Mouse (Mus musculus): ENCODE results near the gene Tacc3.

The Tacc3 gene

DNA sequence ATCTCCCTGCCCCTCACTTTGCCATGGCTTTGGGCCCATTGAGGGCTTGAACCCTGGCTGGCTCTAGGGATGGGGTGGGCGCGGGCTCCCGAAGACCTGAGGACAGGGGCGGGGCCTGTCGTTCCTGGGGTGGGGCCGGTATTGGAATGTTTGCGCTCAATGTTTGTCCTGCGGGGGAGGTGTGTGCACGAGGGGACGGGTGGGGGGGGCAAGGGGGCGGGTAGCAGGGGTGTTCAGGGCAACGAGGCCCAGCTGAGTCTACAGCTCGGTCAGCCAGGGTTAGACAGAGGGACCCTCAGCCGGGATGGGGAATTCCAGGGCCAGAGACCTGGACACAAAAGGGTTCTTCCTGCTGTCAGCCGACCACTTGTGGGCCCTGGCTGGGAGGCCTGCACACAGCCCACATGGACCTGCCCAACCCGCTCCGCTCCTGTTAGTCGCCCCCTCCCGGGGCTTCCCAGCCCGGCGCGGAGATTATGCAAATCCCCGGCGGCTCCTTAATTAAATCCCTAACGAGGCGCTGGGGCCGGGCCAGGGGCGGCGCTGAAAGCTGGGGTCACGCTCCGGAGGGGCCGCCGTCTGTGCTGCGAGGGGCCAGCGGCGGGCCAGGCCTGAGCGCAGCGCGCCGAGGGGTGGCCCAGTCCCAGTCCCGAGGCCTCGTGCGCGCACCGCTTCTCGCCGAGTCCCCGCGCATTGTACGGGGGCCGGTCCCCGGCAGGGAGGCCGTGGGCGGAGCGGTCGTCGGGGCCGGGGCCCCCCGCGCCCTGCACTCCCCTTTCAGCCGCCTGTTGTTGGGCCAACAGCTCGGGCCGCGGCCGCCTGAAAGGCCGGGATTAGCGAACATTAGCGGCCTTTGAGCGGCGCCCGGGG lies 37.2 kb downstream of the Tacc3 start:
- DNase-seq (ENCODE audit: low spot score): peak; percentile 72

DNA sequence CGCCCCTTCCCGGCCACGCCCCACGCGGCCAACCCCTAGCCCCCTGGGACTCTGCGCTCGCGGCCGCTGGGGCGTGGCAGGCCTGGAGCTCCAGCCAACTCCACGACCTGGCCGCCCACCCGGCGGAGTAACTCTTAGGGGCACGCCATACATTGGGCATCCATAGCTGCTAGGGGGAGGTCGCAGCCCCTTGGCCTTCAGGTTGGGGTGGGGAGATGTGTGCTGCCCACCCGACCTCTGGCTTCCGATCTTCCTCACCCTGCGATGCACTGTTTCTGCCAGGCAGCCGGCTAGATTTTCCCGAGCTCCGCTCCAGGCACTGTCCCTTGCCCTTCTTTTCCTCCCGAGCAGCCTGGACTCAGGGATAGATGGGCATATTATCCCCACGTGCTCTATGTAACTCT lies 37.8 kb downstream of the Tacc3 start:
- DNase-seq (ENCODE audit: low spot score): no peak

DNA sequence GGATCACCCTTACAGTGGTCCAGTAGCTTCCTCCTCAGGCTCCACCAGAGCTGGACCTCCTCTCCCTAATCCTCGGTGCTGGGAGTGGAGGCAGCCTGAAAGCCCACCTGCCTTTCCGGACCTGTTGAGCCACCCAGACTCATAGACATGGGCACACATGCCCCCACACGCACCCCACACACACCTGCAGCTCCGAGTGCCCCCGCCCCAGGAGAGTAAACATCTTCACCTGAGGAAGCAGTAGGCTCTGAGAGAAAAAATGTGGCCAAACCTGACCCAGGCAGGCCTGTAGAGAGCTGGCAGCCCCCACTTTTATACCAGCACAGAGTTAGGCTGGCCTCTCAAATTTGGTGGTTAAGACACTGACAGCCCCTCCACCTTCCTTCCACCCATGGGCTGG lies 38.5 kb downstream of the Tacc3 start:
- DNase-seq (ENCODE audit: low spot score): no peak

DNA sequence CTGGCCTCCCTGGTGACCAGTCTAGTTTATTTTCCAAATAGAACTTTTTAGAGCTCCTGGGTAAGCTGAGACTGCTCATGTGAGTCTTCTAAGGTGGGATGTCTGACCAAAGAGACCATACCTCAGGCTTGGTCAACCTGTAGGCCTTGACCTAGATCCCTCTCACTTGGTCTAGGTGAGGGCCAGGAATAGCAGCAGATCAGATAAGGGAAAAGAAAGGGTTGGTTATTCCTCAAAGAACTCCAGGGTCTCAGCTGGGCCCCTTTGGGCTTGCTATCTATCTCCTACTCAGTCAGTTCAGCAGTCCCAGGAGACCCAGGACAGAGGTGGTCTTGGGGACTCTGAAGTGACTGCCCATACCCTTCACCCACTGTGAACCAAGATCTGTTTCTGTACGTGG lies 39.6 kb downstream of the Tacc3 start:
- no peak for DNase-seq (ENCODE audit: low spot score)

DNA sequence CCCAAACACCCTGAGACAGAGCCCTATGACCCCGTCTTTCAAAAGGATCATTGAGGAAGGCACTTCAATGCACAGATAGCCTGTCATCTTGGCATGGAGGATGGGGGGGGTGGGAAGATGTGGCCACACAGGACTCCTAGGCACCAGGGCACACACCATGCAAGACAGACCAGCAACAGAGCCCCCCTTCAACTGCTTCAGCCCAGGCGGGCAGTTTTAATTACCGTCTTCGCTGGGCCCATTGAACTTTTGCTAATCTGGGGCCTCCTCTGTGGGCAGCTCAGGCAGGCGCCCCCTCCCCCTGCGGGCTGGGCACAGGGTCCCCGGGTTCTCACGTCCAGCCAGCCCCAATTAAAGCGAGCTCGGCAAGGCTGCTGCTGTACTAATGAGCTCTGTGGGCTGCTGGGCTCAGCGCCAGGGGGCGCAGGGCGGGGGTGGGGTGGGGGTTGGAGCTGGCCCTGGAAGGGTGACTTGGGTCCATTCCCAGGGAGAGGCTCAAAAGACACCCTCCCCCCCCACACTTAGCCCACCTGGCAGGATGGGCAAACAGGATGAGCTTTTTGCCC lies 40.1 kb downstream of the Tacc3 start:
- no peak for DNase-seq (ENCODE audit: low spot score)

DNA sequence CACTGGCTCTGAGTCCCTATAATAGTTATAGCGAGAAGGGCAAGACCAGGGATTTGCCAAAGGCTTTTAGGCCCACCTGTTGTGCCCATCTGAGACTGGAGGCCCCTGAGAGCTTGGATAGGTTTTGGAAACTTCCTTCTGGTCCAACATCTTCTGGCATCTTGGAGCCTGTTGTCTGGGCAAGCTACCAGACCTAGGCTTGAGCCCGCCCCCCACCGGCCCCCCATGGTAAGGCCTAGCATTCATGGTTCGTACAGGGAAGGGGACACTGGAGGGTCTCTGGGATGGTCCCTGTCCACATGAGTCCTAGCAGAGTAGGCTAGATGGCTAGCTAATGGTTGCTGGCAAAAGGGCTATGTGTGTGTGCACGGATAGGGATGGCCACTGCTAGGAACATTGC lies 40.7 kb downstream of the Tacc3 start:
- no peak for DNase-seq (ENCODE audit: low spot score)

DNA sequence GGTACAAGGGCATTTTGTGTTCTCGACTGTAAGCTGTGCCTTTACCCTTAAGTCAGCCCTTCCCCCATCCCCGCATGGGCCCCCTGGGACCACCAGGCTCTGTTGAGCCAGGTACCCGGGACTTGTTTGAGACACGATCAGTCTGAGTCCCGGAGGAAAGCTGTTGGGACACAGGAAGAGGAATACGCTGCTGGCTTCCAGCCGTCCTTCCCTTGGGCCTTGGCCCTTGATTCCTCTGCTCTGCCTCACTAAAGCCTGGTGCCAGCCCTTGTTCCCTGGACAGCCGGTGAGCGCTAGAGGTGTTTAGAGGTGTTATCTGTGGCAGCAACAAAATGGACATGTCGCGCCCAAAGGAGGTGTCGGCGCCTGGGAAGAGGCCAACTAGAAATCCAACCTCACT lies 42.1 kb downstream of the Tacc3 start:
- DNase-seq (ENCODE audit: low spot score): no peak

DNA sequence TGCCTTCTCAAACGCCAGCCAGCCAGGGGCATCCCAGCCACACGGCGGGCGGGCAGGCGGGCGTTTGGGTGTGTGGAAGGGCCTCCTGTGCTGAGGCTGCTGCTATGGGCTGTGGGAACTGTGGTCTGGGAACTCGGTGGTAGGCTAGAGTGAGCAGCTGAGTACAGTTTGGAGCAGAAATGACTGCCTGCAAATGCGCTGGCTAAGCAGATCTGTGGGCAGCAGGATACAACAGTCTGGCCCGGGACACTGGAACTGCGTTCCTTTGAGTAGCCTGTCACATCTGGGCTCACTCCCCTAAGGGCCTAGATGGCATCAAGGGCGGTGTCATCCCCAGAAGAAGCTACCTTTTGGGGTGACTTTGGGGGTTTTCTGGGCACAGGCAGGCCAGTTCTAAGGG lies 43.9 kb downstream of the Tacc3 start:
- DNase-seq (ENCODE audit: low spot score): no peak

DNA sequence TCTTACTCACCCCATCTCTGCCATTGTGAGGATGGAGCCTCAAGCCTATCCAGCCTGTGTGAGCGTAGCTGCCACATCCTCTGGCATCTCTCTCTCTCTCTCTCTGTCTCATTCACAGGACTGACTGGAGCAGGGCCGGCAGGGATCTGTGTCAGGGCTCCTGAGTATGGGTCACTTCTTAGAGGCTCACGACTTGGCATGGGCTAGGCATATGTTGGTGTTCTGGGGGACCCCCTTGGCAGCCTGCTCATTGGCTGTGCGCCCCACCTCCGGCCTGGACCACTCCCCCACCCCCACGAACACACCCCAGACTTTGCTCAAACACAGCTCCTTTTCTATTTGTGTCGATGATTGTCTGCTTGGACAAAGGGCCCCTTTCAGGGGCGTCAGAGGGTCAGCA lies 46.1 kb downstream of the Tacc3 start:
- no peak for DNase-seq (ENCODE audit: low spot score)

DNA sequence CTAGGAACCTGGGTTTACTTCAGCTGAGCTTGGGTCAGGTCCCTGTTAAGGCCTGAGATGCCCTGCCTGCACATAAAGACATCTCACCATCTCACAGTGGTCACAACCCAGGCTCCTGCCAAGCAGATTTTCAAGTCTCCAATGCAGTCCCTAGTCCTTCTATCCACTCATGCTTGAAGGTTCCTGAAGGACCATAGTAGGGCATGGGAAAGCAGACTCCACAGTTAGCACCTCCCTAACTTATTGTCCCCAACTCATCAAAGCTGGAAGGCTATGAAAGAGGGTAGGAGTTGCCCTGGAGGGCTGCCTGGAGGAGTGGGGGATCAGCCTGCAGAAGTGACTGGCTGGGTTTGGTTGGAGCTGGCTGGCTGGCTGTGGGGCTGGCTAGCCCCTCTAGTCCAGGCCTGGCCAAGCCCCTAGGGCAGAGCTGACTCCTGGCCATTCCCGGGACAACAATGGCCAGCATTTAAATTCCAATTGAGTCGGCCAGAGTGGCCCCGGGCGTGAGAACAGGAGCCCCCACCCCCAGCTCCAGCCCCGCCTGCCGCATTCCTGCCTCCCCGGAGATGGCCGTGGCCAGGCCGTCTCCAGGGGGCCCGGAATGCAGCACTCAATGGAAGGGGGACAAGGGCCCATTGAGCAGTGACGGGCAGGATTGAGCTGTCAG lies 47.1 kb downstream of the Tacc3 start:
- no peak for DNase-seq (ENCODE audit: low spot score)

DNA sequence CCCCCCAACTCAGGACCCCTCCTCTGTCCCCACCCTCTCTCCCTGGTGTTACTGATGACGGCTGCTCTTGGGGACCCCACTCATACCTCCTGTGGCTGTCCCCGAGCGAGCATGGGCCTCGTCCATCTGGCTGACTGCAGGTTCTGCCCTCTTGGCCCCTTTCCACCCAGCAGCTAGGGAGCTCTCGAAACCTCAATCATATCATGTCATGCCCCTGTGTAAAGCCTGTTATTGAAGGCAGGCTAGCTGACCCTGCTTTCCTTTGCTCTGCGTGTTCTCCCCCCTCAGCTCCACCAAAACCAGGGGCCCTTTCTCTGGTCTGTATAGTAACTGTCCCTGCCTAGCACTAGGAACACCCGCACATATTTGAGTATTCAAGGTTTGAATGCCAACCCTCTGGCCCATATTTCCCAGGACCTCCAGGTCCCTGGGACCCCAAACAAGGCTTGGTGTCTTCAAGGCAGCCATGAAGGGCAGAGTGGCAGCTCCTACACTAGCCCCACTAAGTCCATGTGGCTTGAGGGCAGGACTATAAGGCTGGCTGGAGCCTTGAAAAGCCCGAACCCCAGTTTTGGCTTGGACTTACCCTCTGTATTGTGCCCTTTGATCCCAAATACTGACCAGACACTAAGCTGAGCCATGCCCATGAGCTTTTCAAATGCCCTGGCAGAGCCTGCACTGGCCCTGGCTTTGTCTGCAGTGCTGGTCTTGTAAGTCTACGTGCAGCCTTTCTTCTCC lies 47.9 kb downstream of the Tacc3 start:
- no peak for DNase-seq (ENCODE audit: low spot score)

DNA sequence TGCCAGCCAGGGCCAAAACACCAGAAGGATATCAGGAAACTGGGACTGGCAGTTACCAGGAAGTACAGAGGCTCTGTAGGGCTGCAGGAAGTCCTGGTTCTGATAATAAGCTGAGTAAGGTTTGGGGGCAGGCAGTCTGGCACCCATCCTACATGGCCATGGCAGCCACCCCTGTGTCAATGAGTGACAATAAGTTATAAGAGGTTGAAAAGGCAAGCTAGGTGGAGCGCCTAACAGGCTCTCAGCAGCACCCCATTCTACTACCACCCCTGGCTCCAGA lies 48.4 kb downstream of the Tacc3 start:
- DNase-seq (ENCODE audit: low spot score): no peak

DNA sequence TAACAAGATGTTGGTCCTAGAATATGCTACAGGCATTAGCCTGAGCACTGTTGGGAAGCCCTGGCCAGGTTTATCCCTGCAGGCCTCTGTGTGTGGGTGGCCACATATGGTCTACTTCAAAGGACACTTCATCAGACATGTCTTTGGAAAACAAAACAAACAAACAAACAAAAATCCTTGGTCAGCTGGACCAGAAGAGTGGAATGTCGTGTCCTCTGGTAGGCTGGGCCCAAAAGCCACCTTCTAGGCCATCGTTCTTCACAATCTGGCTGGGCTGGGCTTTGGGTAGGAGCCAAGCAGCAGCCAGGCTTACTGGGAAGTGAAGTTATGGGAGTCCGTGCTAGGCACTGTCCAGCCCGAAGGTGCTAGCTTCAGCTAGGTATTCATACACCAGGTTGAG lies 49.2 kb downstream of the Tacc3 start:
- no peak for DNase-seq (ENCODE audit: low spot score)

DNA sequence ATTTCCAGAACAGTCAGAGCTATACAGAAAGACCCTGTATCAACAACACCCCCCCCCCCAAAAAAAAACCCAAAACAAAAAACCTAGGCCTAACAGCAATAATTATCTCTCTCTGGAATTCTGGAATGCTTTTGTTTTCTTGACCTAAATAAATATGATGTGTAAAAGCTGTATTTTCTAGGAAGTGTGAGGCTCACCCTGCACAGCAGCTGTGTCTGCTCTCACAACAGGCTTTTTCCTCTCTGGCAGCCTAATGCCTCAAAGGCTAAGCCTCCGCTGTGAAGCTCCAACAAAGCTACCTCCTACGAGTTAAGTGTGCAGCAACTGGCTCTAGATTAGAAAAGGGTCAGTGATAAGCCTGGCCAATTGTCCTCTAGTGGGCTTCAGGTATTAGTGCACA lies 51.1 kb downstream of the Tacc3 start:
- DNase-seq (ENCODE audit: low spot score): no peak

DNA sequence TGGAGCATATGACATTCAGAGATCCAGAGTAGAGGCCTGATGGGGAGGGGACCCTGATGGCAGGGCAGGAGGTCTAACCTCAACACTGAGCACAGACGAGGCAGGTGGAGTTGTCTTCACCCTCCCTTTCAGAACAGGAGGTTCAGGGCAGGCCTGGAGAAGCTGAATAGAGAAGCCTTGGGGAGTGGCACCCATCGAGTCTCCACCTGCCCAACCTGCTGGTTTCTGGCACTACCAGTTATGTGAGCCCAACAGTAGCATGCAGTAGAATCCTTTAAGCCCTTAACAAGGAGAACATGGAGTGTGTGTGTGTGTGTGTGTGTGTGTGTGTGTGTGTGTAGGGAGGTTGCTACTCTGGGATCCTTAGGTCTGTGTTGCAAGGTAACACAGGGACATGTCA lies 54.6 kb downstream of the Tacc3 start:
- no peak for DNase-seq (ENCODE audit: low spot score)

DNA sequence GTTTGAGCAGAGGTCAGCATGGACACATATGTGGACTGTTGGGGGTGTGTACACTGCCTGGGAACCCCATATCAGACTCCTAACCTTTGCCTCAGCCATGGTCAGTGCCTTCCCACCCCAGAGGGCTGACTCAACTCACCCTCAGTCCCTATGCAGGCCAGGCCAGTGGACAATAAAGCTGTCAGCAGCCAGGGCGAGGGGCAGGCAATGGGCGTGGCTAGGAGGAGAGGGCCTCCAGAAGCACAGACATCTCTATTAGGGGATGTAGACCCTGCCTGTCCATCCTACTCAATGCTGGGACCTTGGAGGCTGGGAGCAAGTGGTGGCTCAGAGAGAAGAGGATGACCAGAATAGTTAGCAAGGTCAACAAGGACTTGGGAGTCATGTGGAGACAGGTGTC lies 57.3 kb downstream of the Tacc3 start:
- DNase-seq (ENCODE audit: low spot score): no peak

DNA sequence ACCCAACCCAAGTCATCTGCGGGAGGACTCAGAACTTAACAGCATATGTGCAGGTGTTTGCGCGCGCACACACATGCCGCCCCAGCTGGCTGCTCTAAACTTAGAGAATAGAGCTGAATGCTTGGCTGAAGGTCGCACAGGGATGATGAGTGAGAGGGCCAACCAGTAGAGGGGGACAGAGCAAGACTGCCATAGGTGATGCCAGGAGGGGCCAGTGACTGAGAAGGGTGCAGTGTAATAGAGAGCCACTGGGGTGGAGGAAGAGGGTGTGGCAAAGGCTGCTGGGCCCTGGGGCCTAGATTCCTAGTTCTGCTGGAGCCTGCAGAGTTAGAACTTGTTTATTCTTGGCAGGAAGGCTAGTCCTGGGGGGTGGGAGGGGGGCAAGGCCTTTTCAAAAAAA lies 58.5 kb downstream of the Tacc3 start:
- DNase-seq (ENCODE audit: low spot score): no peak

DNA sequence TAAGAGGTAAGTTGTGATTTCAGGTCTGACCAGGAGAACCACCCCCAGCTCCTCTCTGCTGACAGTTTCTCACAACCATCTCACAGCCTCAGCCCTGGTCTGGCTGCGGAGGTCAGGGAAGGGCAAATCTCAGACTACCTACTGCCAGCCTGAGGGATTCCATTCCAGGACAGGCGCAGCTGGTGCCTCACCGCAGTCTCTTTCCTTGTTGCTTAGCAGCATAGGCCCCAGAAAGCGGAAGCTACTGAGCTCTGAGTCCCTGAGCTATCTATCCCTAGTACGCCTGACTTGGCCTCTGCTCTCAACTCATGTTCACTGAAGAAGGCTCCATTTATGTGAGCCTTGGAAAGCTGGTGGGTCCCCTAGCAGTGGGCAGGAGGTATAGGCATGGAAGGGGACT lies 60.5 kb downstream of the Tacc3 start:
- DNase-seq (ENCODE audit: low spot score): no peak

DNA sequence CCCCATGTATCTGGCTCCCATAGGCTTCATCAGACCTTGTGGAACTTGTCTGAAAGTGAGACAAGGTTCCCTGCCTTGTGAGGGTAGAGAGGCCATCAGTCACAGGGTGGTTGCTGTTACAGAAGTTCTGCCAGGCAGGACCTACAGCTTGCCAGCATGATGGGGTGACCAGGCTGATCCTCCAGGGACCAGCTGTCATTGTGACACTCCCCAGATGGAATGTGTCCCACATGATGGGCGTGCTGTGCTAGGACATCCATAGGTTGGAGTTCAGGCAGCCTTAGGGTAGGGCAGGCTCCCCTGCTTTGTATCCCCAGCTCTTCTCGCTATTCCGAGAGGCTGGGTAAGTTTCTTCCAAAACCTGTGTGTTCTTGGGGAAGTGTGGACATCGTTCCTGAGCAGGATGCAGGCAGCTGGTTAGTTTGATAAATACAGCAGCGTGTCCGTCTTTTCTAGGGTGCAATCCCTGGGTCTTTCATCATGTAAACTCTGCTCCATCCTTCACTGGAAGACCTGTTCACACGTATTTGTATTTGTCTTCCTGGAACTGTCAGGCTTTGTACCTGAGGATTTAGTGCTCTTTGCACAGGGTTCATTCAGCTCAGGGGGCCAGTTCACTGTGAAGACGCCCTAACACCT lies 63.0 kb downstream of the Tacc3 start:
- no peak for DNase-seq (ENCODE audit: low spot score)

DNA sequence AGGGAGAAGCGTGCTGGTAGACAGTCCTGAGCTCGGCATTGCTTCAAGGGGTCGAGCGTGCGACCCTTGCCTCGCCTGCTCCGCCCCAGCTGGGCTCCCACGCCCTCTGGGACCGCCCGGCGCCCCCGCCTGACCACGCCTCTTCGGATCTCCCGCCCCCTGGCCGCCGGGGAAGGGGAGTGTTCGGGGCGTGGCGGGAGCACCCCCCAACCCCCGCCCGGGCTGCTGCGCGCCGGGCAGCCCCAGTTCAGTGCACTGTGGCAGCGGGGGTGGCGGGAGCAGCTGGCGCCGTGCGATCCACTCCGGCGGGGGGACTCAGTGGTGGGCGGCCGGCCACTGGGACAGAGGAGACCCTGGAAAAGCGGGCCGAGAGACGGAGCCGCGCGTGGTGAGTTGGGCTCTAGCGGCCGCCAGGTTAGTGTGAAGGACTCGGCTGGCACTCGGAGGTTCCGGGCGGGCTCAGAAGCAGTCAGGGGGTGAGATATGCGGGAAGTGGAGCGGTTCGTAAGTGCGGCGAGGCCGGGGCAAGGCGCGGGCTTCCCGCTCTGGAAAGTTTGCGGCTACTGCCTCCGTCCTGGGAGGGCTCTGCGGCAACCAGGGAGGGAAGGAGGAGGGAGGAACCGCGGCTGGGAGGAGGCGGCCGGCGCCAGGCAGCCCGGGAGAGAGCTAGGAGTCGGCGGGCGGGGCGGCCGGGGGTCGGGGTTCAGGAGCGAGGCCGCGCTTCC lies 63.8 kb downstream of the Tacc3 start, which contains the start of gene Fgfr3:
Gene Fgfr3 (plus strand): TSS at position 134 of the 725 bp plus-strand sequence.
- peak; percentile 70 for DNase-seq (ENCODE audit: low spot score)

DNA sequence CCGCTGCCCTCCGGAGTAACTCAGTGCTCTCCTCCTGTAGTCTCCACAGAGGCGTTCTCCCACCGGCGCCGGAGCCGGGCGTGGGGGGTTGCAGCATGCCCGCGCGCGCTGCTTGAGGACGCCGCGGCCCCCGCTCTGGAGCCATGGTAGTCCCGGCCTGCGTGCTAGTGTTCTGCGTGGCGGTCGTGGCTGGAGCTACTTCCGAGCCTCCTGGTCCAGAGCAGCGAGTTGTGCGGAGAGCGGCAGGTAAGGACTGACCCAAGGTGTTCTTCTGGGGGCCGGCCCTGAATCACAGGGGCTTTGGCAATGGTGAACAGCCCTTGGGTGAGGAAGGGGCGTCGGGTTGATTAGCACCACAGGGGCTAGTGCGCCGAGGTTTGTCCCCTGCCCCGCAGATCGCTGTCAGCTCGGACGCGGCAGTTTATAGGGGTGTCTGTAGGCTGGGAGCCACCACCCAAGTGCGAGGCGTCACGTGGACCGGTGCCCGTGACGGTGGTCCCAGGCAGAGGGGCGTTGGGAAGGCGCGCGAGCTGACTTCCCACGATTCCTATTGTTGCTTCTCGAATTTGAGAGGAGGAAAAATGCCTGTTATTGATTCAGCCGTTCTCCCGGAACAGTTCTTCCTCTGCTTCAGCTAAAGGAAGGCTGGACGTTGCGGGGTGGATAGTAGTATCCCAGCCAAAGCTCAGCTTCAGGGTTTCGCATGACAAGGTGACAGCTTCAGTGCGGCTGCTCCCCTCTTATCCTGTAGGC lies 64.5 kb downstream of the Tacc3 start:
- peak; percentile 41 for DNase-seq (ENCODE audit: low spot score)
